Mouse (Mus musculus): Measurements from ENCODE around the gene Hist2h2bb. TPM values are rescaled to one million over a fixed set of nuclear protein-coding genes. Genes with fewer than 3 reads are reported as not detected.
"Not testable (repeated sequence)": the region's sequence is repeated elsewhere in the genome, so short reads cannot be mapped to it uniquely, and the experiment has no call there.

The Hist2h2bb gene
- total RNA-seq (2014; rRNA removed) = 181 and 278 TPM in 2 replicates
- polyA plus RNA-seq (2015; fragmentation: Nextera tagmentation; extraction: Ambion mirVana) = 0.62 and 1.4 TPM in 2 replicates

- peak; percentile 97 for ATAC-seq
- 0 out of 2 replicates have a peak, but pooled peaks cover 4% of the 10 kb centered on the region for H3K4me1 ChIP-seq (ENCODE audit: insufficient read depth)
- H3K27me3 ChIP-seq (ENCODE audit: insufficient read depth, low read length) = no peaks in the 10 kb centered on the region
- H3K36me3 ChIP-seq (ENCODE audit: insufficient read depth) = no peaks in the 10 kb centered on the region
- H3K9ac ChIP-seq = peak within 1 kb of the TSS; percentile 72
- peak within 1 kb of the TSS; percentile 55 for H3K4me3 ChIP-seq (ENCODE audit: low read depth, low read length)
- TF ChIP-seq CTCF (IDR thresholded peaks at IDR 0.05; ENCODE audit: low read depth) = no peak
- H3K4me2 ChIP-seq (ENCODE audit: low read depth) = peak within 1 kb of the TSS; percentile 85
- H3K9me3 ChIP-seq (ENCODE audit: low read length) = no peaks in the 10 kb centered on the region
- WGBS = under 1% methylated on average over 45 of the region's 45 CpGs
- DNase-seq = peak; percentile 97
- peak within 1 kb of the TSS; percentile 95 for H3K27ac ChIP-seq (ENCODE audit: low read depth, low read length)
Observed at GRCm38 (mm10) chr3:96269511-96270474, at the start of gene Hist2h2bb. Hist2h2bb (plus strand) TSS chr3:96269752.

DNA sequence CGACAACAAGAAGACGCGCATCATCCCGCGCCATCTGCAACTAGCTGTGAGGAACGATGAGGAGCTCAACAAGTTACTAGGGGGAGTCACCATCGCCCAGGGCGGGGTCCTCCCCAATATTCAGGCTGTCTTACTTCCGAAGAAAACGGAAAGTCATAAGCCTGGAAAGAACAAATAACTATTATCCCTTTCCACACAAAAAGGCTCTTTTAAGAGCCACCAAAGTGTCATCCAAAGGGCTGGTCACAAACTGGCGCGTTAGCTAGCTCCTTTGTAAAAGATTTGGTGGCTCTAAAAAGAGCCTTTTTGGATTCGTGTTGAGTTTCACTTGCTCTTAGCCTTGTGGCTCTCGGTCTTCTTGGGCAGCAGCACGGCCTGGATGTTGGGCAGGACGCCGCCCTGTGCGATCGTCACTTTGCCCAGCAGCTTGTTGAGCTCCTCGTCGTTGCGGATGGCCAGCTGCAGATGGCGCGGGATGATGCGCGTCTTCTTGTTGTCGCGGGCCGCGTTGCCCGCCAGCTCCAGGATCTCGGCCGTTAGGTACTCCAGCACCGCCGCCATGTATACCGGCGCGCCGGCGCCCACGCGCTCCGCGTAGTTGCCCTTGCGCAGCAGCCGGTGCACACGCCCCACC, 49.3 kb upstream of the Hist2h2bb start:
- H3K27me3 ChIP-seq (ENCODE audit: insufficient read depth, low read length); H3K4me1 ChIP-seq (ENCODE audit: insufficient read depth); H3K9me3 ChIP-seq (ENCODE audit: low read length); DNase-seq; H3K36me3 ChIP-seq (ENCODE audit: insufficient read depth): not testable (repeated sequence)
- peak; percentile 5 for ATAC-seq
- WGBS = under 1% methylated on average over 33 of the region's 47 CpGs
- H3K4me2 ChIP-seq (ENCODE audit: low read depth) = peak overlapping the region; percentile 80
- H3K9ac ChIP-seq = peak overlapping the region; percentile 69
- peak overlapping the region; percentile 63 for H3K4me3 ChIP-seq (ENCODE audit: low read depth, low read length)
- peak overlapping the region; percentile 92 for H3K27ac ChIP-seq (ENCODE audit: low read depth, low read length)

DNA sequence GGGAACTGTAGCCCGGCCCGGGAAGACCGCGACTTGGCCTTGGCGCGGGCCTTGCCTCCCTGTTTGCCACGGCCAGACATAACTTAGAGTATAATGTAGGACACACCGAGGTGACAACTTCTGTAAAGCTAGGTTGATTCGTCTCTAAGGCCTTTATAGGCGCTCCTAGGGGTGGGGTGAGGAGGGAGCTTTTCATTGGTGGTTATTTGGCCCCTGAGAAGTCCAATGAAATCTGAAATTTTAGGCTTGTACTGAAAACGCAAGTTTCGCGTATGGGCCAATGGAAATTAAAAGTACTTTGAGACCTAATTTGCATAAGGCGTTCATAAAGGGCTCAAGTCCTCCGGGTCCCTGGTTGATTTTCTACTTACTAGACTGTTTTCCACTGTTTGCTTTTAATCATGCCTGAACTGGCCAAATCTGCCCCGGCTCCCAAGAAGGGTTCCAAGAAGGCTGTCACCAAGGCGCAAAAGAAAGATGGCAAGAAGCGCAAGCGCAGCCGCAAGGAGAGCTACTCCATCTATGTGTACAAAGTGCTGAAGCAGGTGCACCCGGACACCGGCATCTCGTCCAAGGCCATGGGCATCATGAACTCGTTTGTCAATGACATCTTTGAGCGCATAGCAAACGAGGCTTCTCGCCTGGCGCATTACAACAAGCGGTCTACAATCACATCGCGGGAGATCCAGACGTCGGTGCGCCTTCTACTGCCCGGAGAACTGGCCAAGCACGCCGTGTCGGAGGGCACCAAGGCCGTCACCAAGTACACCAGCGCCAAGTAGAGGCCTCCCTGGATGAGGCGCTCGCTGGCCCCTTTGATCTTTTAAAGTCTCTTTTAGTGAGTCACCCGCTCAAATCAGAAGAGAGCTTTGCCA, 48.5 kb upstream of the Hist2h2bb start, which contains the start of the genes Hist2h2ac and Hist2h2be:
Gene Hist2h2ac (minus strand): TSS at position 116 of the 875 bp plus-strand sequence.
Gene Hist2h2be (plus strand): TSS at position 355 of the 875 bp plus-strand sequence.
- peak within 1 kb of the TSS; percentile 80 for H3K4me2 ChIP-seq (ENCODE audit: low read depth)
- no peak for TF ChIP-seq CTCF (IDR thresholded peaks at IDR 0.05; ENCODE audit: low read depth)
- H3K9me3 ChIP-seq (ENCODE audit: low read length) = no peaks in the 10 kb centered on the region
- peak; percentile 84 for ATAC-seq
- peak within 1 kb of the TSS; percentile 69 for H3K9ac ChIP-seq
- peak within 1 kb of the TSS; percentile 92 for H3K27ac ChIP-seq (ENCODE audit: low read depth, low read length)
- H3K4me3 ChIP-seq (ENCODE audit: low read depth, low read length) = peak within 1 kb of the TSS; percentile 63
- H3K36me3 ChIP-seq (ENCODE audit: insufficient read depth) = no peaks in the 10 kb centered on the region
- WGBS = under 1% methylated on average over 43 of the region's 43 CpGs
- H3K27me3 ChIP-seq (ENCODE audit: insufficient read depth, low read length) = no peaks in the 10 kb centered on the region
- peak; percentile 92 for DNase-seq
- H3K4me1 ChIP-seq (ENCODE audit: insufficient read depth) = peaks cover 10% of the 10 kb centered on the region

GRCm38 (mm10) chr3:96221640-96222038, 47.9 kb upstream of the Hist2h2bb start:
- H3K27ac ChIP-seq (ENCODE audit: low read depth, low read length) = peak overlapping the region; percentile 92
- no peak for DNase-seq
- WGBS = 9% methylated on average over 9 of the region's 9 CpGs
- H3K4me3 ChIP-seq (ENCODE audit: low read depth, low read length) = peak overlapping the region; percentile 63
- H3K4me1 ChIP-seq (ENCODE audit: insufficient read depth) = peaks cover 10% of the 10 kb centered on the region
- H3K36me3 ChIP-seq (ENCODE audit: insufficient read depth) = no peaks in the 10 kb centered on the region
- H3K9ac ChIP-seq = peak overlapping the region; percentile 69
- H3K27me3 ChIP-seq (ENCODE audit: insufficient read depth, low read length) = no peaks in the 10 kb centered on the region
- H3K4me2 ChIP-seq (ENCODE audit: low read depth) = peak overlapping the region; percentile 80
- no peak for ATAC-seq
- no peak for TF ChIP-seq CTCF (IDR thresholded peaks at IDR 0.05; ENCODE audit: low read depth)
- H3K9me3 ChIP-seq (ENCODE audit: low read length) = no peaks in the 10 kb centered on the region

- Histone ChIP-seq H3K4me2 (ENCODE audit: low read depth) (peak overlapping the region; percentile 80), H3K36me3 (ENCODE audit: insufficient read depth) (no peaks in the 10 kb centered on the region), H3K27ac (ENCODE audit: low read depth, low read length) (no peak overlapping the region), H3K9me3 (ENCODE audit: low read length) (no peaks in the 10 kb centered on the region), H3K9ac (no peak overlapping the region), H3K4me3 (ENCODE audit: low read depth, low read length) (no peak overlapping the region), H3K27me3 (ENCODE audit: insufficient read depth, low read length) (no peaks in the 10 kb centered on the region), H3K4me1 (ENCODE audit: insufficient read depth) (peaks cover 10% of the 10 kb centered on the region)
- WGBS = 60% methylated on average over 4 of the region's 4 CpGs
- TF ChIP-seq CTCF (IDR thresholded peaks at IDR 0.05; ENCODE audit: low read depth) = no peak
- no peak for ATAC-seq
- DNase-seq = no peak
Observed at GRCm38 (mm10) chr3:96222774-96223173, 46.8 kb upstream of the Hist2h2bb start.

- Histone ChIP-seq H3K9me3 (ENCODE audit: low read length) (no peaks in the 10 kb centered on the region), H3K27me3 (ENCODE audit: insufficient read depth, low read length) (no peaks in the 10 kb centered on the region), H3K36me3 (ENCODE audit: insufficient read depth) (no peaks in the 10 kb centered on the region), H3K4me2 (ENCODE audit: low read depth) (no peak overlapping the region), H3K27ac (ENCODE audit: low read depth, low read length) (no peak overlapping the region), H3K4me1 (ENCODE audit: insufficient read depth) (peaks cover 10% of the 10 kb centered on the region), H3K4me3 (ENCODE audit: low read depth, low read length) (no peak overlapping the region), H3K9ac (no peak overlapping the region)
- ATAC-seq = no peak
- 9% methylated on average over 2 of the region's 2 CpGs for WGBS
- no peak for DNase-seq
- no peak for TF ChIP-seq CTCF (IDR thresholded peaks at IDR 0.05; ENCODE audit: low read depth)
Observed at GRCm38 (mm10) chr3:96225421-96225820, 44.1 kb upstream of the Hist2h2bb start.
